Mouse (Mus musculus) liver, embryonic 11.5 days (tissue): ENCODE data around the gene Ei24. TPM values are rescaled to one million over a fixed set of nuclear protein-coding genes. Genes with fewer than 3 reads are reported as not detected.
A peak's percentile ranks its signal among the peaks of the same experiment; 100 is the strongest.

ENCODE experiments used
- ATAC-seq: fragments of 200-750 bp; cut with Nextera tagmentation; replicated peaks from 2 replicates; pipeline ENCODE4 v1.8.0; 2017; ENCODE audit warnings: moderate number of reproducible peaks, mild to moderate bottlenecking, moderate TSS enrichment, moderate library complexity; ENCODE audit not compliant: low FRiP score
- DNase-seq: peaks from one replicate; pipeline ENCODE4 v3.0.0-alpha.2; 2017; ENCODE audit warnings: low spot score
- H3K27ac ChIP-seq: fragments of 300-500 bp; sonication (generic); 2 replicates; pipeline ENCODE4 v1.5.1; 2014; ENCODE audit warnings: mild to moderate bottlenecking, low read depth, low read length, control low read depth
- H3K27me3 ChIP-seq: fragments of 300-500 bp; sonication (generic); replicated peaks from 2 replicates; pipeline ENCODE4 v1.6.1; 2014; ENCODE audit warnings: low read length, mixed read lengths; ENCODE audit not compliant: control insufficient read depth, insufficient read depth
- H3K36me3 ChIP-seq: fragments of 300-500 bp; sonication (generic); 2 replicates; pipeline ENCODE4 v1.6.1; 2014; ENCODE audit warnings: mild to moderate bottlenecking, low read length, moderate library complexity, mixed read lengths; ENCODE audit not compliant: control insufficient read depth, insufficient read depth
- H3K4me1 ChIP-seq: fragments of 300-500 bp; sonication (generic); replicated peaks from 2 replicates; pipeline ENCODE4 v1.6.1; 2014; ENCODE audit warnings: low read length, mixed read lengths; ENCODE audit not compliant: control insufficient read depth, insufficient read depth
- H3K4me2 ChIP-seq: fragments of 300-500 bp; sonication (generic); 2 replicates; pipeline ENCODE4 v1.6.1; 2014; ENCODE audit warnings: mild to moderate bottlenecking, control low read depth, moderate library complexity
- H3K4me3 ChIP-seq: fragments of 300-500 bp; sonication (generic); 2 replicates; pipeline ENCODE4 v1.5.1; 2014; ENCODE audit warnings: low read depth, low read length, control low read depth
- H3K9ac ChIP-seq: fragments of 300-500 bp; sonication (generic); 2 replicates; pipeline ENCODE4 v1.6.1; 2014; ENCODE audit warnings: low read depth, low read length, control low read depth
- H3K9me3 ChIP-seq: fragments of 300-500 bp; sonication (generic); 2 replicates; pipeline ENCODE4 v1.6.1; 2016; ENCODE audit warnings: low read length, inconsistent platforms, mixed read lengths; ENCODE audit not compliant: control insufficient read depth
- WGBS: fragments of 180-500 bp; shearing (Covaris S2); extraction: QIAGEN DNeasy Blood & Tissue Kit; methylation state at CpG from one replicate; pipeline ENCODE4 v1.1.7; 2014; 5-methylcytosine and 5-hydroxymethylcytosine counted together
- polyA plus RNA-seq: library from polyadenylated mRNA; unstranded; fragments of >200 nt; fragmentation: Nextera tagmentation; extraction: Ambion mirVana; gene quantifications from 2 replicates; pipeline ENCODE4 v1.2.1, GENCODE M21; 2014

Ei24 gene
- 39.4 and 45.0 TPM in 2 replicates for polyA plus RNA-seq

DNA sequence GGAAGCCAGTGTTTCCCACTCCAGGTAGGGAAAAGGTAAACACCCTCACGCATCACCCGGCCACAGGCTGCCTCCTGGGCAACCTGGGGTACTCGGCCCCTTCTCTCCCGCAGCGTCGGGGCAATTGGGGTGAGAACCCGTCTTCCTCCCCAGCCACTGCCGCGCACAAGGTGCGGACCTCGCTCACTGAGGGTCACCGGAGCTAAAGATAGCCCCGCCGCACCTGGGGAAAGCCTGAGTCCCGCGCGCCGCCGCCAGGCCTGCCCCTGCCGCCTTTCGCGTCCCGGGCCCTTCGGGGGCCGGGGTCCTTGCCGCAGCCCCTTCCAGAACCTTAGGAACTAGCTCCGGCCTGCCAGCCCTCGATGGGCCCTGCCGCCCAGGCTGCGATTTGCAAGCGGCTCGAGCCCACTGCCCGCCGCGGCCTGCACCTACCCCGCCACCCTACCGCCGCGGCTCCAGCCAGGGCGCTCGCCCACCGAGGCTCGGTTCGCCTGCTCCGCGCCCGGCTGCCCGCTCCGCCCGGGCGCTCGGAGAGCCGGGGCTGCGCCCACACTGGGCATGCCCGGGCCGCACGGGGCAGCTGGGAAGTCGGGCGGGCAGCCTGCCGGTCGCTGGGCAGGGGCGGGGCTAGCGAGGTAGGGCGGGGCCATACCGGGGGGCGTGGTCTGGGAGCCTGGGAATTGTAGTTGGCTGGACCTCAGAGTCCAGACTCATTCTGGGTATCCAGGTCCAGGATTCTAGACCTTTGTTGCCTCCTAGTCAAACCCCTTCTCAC is at the start of gene Ei24:
Gene Ei24 (minus strand): TSS at position 613 of the 775 bp plus-strand sequence.
- ATAC-seq: peak; percentile 97
- Histone ChIP-seq H3K27me3 (no peaks in the 10 kb centered on the region), H3K9me3 (no peaks in the 10 kb centered on the region), H3K9ac (peak within 1 kb of the TSS; percentile 93), H3K4me3 (peak within 1 kb of the TSS; percentile 94), H3K36me3 (peaks cover 3% of the 10 kb centered on the region; the same call in 1 of the 2 replicates), H3K4me2 (peak within 1 kb of the TSS; percentile 88), H3K4me1 (peaks cover 7% of the 10 kb centered on the region; the same call in 1 of the 2 replicates), H3K27ac (peak within 1 kb of the TSS; percentile 73)
- DNase-seq: peak; percentile 91
- under 1% methylated on average over 64 of the region's 66 CpGs for WGBS

GRCm38 (mm10) chr9:36846346-36846745 is 49.2 kb upstream of the Ei24 start:
- Histone ChIP-seq H3K4me1 (no peaks in the 10 kb centered on the region), H3K9ac (no peak overlapping the region), H3K36me3 (no peaks in the 10 kb centered on the region), H3K27me3 (no peaks in the 10 kb centered on the region), H3K27ac (no peak overlapping the region), H3K4me2 (no peak overlapping the region), H3K9me3 (no peaks in the 10 kb centered on the region), H3K4me3 (no peak overlapping the region)
- WGBS: 41% methylated on average over 4 of the region's 4 CpGs
- ATAC-seq (no peak), DNase-seq (no peak)

- 38% methylated on average over 3 of the region's 3 CpGs for WGBS
- Histone ChIP-seq H3K36me3 (no peaks in the 10 kb centered on the region), H3K9ac (no peak overlapping the region), H3K27me3 (peaks cover 19% of the 10 kb centered on the region), H3K4me3 (no peak overlapping the region), H3K27ac (no peak overlapping the region), H3K4me2 (peak overlapping the region; percentile 72), H3K9me3 (no peaks in the 10 kb centered on the region), H3K4me1 (no peaks in the 10 kb centered on the region)
- DNase-seq: no peak
- no peak for ATAC-seq
These were observed 36.7 kb upstream of the Ei24 start for GRCm38 (mm10) chr9:36833914-36834313.

GRCm38 (mm10) chr9:36833043-36833881 is 36.1 kb upstream of the Ei24 start:
- H3K36me3 ChIP-seq: no peaks in the 10 kb centered on the region
- H3K4me1 ChIP-seq: no peaks in the 10 kb centered on the region
- WGBS: 9% methylated on average over 31 of the region's 31 CpGs
- DNase-seq (no peak), ATAC-seq (no peak; the same call in 1 of the 2 replicates)
- H3K27ac ChIP-seq: no peak overlapping the region
- H3K4me2 ChIP-seq: peak overlapping the region; percentile 72
- no peaks in the 10 kb centered on the region for H3K9me3 ChIP-seq
- H3K9ac ChIP-seq: no peak overlapping the region; the same call in 1 of the 2 replicates
- H3K4me3 ChIP-seq: peak overlapping the region; percentile 46
- peaks cover 19% of the 10 kb centered on the region for H3K27me3 ChIP-seq

DNA sequence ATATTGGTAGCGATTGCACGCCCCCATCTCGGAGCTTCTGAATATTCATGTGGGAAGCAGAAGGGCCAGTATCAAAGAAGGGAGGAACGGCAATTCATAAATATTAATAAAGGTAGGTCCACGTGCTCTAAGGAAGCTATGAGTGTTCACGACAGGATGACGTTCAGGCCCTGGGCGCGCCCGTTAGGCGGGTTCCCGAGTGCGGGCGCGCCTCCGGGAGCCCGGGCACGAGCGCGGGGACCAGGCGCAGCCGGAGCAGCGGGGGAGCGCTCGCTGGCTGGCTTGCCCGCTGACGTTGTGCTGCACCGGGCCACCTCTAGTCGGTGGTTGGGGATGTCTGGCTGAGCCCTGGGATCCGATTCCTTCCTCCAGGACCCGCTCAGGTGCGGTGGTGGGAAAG is 35.3 kb upstream of the Ei24 start:
- WGBS: 1% methylated on average over 32 of the region's 32 CpGs
- H3K9ac ChIP-seq: no peak overlapping the region; the same call in 1 of the 2 replicates

DNA sequence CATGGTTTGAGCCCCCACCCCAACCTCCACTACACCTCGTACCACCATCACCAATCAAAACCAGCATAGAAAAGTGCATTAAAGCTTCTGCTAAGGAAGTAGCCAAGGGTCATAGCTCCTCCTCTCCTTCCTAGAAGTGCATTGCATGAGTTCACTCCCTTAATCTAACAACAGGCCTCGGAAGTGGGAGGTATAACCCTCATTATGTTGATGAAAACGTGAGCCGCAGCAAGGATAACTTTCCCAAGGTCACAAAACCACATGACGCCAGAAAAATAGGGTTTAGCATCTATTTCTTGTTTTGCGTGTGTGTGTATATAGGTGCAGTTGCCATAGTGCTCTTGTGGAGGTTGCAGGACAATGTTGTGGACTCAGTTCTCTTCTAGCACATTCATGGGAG is 34.2 kb upstream of the Ei24 start:
- Histone ChIP-seq H3K9me3 (no peaks in the 10 kb centered on the region), H3K4me2 (no peak overlapping the region), H3K9ac (no peak overlapping the region), H3K27ac (no peak overlapping the region), H3K36me3 (no peaks in the 10 kb centered on the region), H3K4me1 (no peaks in the 10 kb centered on the region), H3K4me3 (no peak overlapping the region), H3K27me3 (peaks cover 19% of the 10 kb centered on the region)
- no peak for ATAC-seq
- WGBS: 74% methylated on average over 6 of the region's 6 CpGs
- DNase-seq: no peak

More for the DNA sequence above, 35.3 kb upstream of the Ei24 start:
- Histone ChIP-seq H3K9me3 (no peaks in the 10 kb centered on the region), H3K4me3 (peak overlapping the region; percentile 46), H3K36me3 (no peaks in the 10 kb centered on the region), H3K4me2 (peak overlapping the region; percentile 72), H3K27me3 (peaks cover 19% of the 10 kb centered on the region), H3K4me1 (no peaks in the 10 kb centered on the region), H3K27ac (no peak overlapping the region)
- DNase-seq: peak; percentile 51
- ATAC-seq: peak; percentile 67

DNA sequence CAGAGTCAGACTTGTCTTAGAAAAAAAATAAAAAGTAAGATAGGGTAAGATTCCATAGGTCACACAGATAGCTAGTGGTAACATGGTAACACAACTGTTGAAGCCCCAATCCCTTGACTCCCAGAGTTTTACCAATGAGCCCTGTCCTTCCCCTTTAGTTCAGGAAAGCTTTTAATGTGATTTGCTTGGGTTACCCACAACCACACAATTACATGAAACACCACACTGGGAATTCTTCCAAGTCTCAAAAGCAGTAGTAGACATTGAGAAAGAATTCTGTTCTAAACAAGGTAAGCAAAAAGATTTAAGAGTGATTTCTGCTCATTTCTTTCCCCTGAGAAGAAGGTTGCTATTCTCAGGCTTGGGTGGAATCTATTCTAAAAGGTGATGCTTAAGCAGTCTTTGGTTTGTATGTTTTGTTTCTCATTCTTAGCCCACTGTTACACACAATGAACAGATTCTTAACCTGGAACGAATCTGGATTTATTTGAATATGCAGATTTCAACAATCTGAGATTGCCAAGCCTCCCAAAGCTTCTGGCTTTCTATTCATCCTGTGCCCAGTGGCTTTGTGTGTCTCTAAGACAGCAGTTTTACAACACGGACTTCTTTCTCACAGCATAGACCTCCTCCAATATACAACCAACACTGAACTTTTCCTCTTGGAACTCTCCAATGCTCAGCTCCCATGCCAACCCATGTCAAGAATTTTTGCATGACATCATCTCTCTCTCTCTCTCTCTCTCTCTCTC is 29.6 kb upstream of the Ei24 start:
- 60% methylated on average over 2 of the region's 2 CpGs for WGBS
- no peak overlapping the region for H3K4me3 ChIP-seq
- no peak overlapping the region for H3K4me2 ChIP-seq
- no peak overlapping the region for H3K27ac ChIP-seq
- H3K36me3 ChIP-seq: no peaks in the 10 kb centered on the region
- DNase-seq (no peak), ATAC-seq (no peak)
- H3K4me1 ChIP-seq: no peaks in the 10 kb centered on the region
- H3K9me3 ChIP-seq: no peaks in the 10 kb centered on the region
- no peaks in the 10 kb centered on the region for H3K27me3 ChIP-seq
- H3K9ac ChIP-seq: no peak overlapping the region

DNA sequence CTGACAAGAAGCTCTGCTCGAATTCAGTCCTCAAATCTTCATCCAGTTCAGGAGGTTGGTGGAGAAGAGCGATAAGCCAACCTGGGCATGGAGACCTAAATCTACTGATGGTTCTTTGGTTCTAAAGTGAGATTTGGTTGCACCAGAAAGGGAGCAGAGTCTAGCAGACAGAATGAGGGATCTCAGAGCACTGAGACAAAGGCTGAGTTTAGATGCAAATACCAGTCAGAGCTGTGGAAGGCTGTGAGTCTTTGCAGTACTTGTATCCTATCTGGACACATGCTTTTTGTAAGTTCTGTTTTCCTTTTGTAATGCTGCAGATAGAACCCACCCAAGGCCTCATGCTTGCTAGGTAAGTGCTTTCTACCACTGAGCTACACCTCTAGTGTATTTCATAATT is 24.8 kb upstream of the Ei24 start:
- H3K4me2 ChIP-seq: no peak overlapping the region
- no peaks in the 10 kb centered on the region for H3K4me1 ChIP-seq
- DNase-seq: no peak
- H3K27me3 ChIP-seq: no peaks in the 10 kb centered on the region
- no peak for ATAC-seq
- H3K36me3 ChIP-seq: no peaks in the 10 kb centered on the region
- H3K27ac ChIP-seq: no peak overlapping the region
- no peak overlapping the region for H3K4me3 ChIP-seq
- H3K9ac ChIP-seq: no peak overlapping the region
- H3K9me3 ChIP-seq: no peaks in the 10 kb centered on the region
- 38% methylated on average over 2 of the region's 2 CpGs for WGBS
